Mouse (Mus musculus) C2C12 (cell line): ENCODE measurements around the gene Moxd2. TPM values are rescaled to one million over a fixed set of nuclear protein-coding genes. Genes with fewer than 3 reads are reported as not detected.

Experiments used
- H3K27me3 ChIP-seq: one replicate; pipeline ENCODE4 v1.6.1; 2011; ENCODE audit not compliant: control insufficient read depth, insufficient read depth, insufficient read length
- H3K36me3 ChIP-seq: one replicate; pipeline ENCODE4 v1.6.1; 2011; ENCODE audit not compliant: control insufficient read depth, insufficient read depth
- H3K4me3 ChIP-seq: one replicate; pipeline ENCODE4 v1.5.1; 2011; ENCODE audit warnings: mild to moderate bottlenecking, control low read depth; ENCODE audit not compliant: poor library complexity, insufficient read depth, severe bottlenecking
- H3K79me2 ChIP-seq: one replicate; pipeline ENCODE4 v1.6.1; 2011; ENCODE audit not compliant: control insufficient read depth, insufficient read depth
- H3K79me3 ChIP-seq: one replicate; pipeline ENCODE4 v1.6.1; 2011; ENCODE audit warnings: low read depth, control low read depth
- H3ac ChIP-seq: one replicate; pipeline ENCODE3; 2011; ENCODE audit warnings: low read depth; ENCODE audit not compliant: control insufficient read depth, insufficient read length
- CEBPB ChIP-seq: IDR thresholded peaks from one replicate; pipeline ENCODE4 v1.6.1; 2011; ENCODE audit warnings: low read depth, mild to moderate bottlenecking, control low read depth, moderate library complexity
- CTCF ChIP-seq: IDR thresholded peaks from one replicate; pipeline ENCODE4 v1.5.1; 2011; ENCODE audit not compliant: control insufficient read depth, insufficient read depth, insufficient read length
- FOSL1 ChIP-seq: IDR thresholded peaks from one replicate; pipeline ENCODE4 v1.8.0; 2011; ENCODE audit warnings: mild to moderate bottlenecking, low read length; ENCODE audit not compliant: poor library complexity, insufficient read depth, severe bottlenecking
- MAX ChIP-seq: IDR thresholded peaks from one replicate; pipeline ENCODE4 v1.6.1; 2011; ENCODE audit warnings: mild to moderate bottlenecking, control low read depth
- MYOD1 ChIP-seq: IDR thresholded peaks from one replicate; pipeline ENCODE4 v1.6.1; 2011; ENCODE audit warnings: low read depth; ENCODE audit not compliant: control insufficient read depth, insufficient read length
- MYOG ChIP-seq: IDR thresholded peaks from one replicate; pipeline ENCODE4 v1.6.1; 2011; ENCODE audit not compliant: control insufficient read depth, insufficient read length; ENCODE audit errors: extremely low read depth
- USF1 ChIP-seq: IDR thresholded peaks from one replicate; pipeline ENCODE4 v1.6.1; 2011; ENCODE audit warnings: low read depth, mild to moderate bottlenecking, control low read depth, moderate library complexity
- polyA plus RNA-seq: library from polyadenylated mRNA; unstranded; fragments of >200 nt; fragmentation: generic; extraction: Trizol; gene quantifications from one replicate; pipeline ENCODE4 v1.2.1, GENCODE M21; 2012; ENCODE audit warnings: missing spikeins

Moxd2 gene
- polyA plus RNA-seq, 1 experiment, result 0.01 TPM

GRCm38 (mm10) chr6:40890973-40891372, 3.7 kb upstream of the Moxd2 start:
- H3K79me2 ChIP-seq, result no peaks in the 10 kb centered on the region
- H3K4me3 ChIP-seq, result no peak overlapping the region

GRCm38 (mm10) chr6:40845283-40845682, 42.0 kb downstream of the Moxd2 start:
- Histone ChIP-seq H3K27me3 (no peaks in the 10 kb centered on the region), H3ac (no peak overlapping the region), H3K79me2 (no peaks in the 10 kb centered on the region), H3K36me3 (no peaks in the 10 kb centered on the region), H3K4me3 (no peak overlapping the region), H3K79me3 (no peaks in the 10 kb centered on the region)
- TF ChIP-seq CTCF (no peak), USF1 (no peak), MAX (no peak), MYOG (no peak), FOSL1 (no peak), MYOD1 (no peak), CEBPB (no peak)

More at GRCm38 (mm10) chr6:40890973-40891372, 3.7 kb upstream of the Moxd2 start:
- no peak for TF ChIP-seq CEBPB
- TF ChIP-seq MYOD1, result no peak
- Histone ChIP-seq H3ac (no peak overlapping the region), H3K27me3 (no peaks in the 10 kb centered on the region), H3K79me3 (no peaks in the 10 kb centered on the region), H3K36me3 (no peaks in the 10 kb centered on the region)

Other genes with a start within 250 kb of the Moxd2 start
- gene Prss58, start 12.9 kb upstream of the Moxd2 start, polyA plus RNA-seq, result not detected
- gene 1700074P13Rik, start 53.1 kb upstream of the Moxd2 start, polyA plus RNA-seq, result not detected
- not detected for gene Gm4744, start 64.4 kb upstream of the Moxd2 start, polyA plus RNA-seq
- gene 1810009J06Rik, start 77.3 kb upstream of the Moxd2 start, polyA plus RNA-seq, result not detected
- not detected for gene Gm2663, start 112.0 kb upstream of the Moxd2 start, polyA plus RNA-seq
- gene 2210010C04Rik, start 148.0 kb upstream of the Moxd2 start, polyA plus RNA-seq, result not detected